Mouse (Mus musculus): ENCODE data around the gene Casp8.

GRCm38 (mm10) chr1:58802322-58803273 lies 7.4 kb downstream of the Casp8 start:
- TF ChIP-seq POLR2AphosphoS2 (IDR thresholded peaks at IDR 0.05; ENCODE audit: insufficient read length, low read depth) (no peak), POLR2A (IDR thresholded peaks at IDR 0.05; ENCODE audit: insufficient read length, low read depth) (no peak), E2F4 (IDR thresholded peaks at IDR 0.05; ENCODE audit: insufficient read depth) (no peak), MAX (IDR thresholded peaks at IDR 0.05; ENCODE audit: low read depth) (no peak)

Measured in myocyte (in vitro differentiated cells).